Mouse (Mus musculus) embryonic facial prominence, embryonic 14.5 days (tissue): ENCODE data around the gene Pitpna. TPM values are rescaled to one million over a fixed set of nuclear protein-coding genes. Genes with fewer than 3 reads are reported as not detected.

ENCODE experiments used
- ATAC-seq: fragments of 200-750 bp; cut with Nextera tagmentation; 2 replicates; pipeline ENCODE4 v1.8.0; 2017; ENCODE audit warnings: low read depth, moderate number of reproducible peaks, moderate TSS enrichment
- DNase-seq: peaks from one replicate; pipeline ENCODE4 v3.0.0-alpha.2; 2015; ENCODE audit warnings: low spot score
- H3K27ac ChIP-seq: fragments of 300-500 bp; sonication (generic); replicated peaks from 2 replicates; pipeline ENCODE4 v1.5.1; 2014; ENCODE audit warnings: low read depth, mild to moderate bottlenecking, low read length, moderate library complexity
- H3K27me3 ChIP-seq: fragments of 300-500 bp; sonication (generic); replicated peaks from 2 replicates; pipeline ENCODE4 v1.6.1; 2014; ENCODE audit warnings: low read length; ENCODE audit not compliant: control insufficient read depth, insufficient read depth
- H3K36me3 ChIP-seq: fragments of 300-500 bp; sonication (generic); 2 replicates; pipeline ENCODE4 v1.6.1; 2014; ENCODE audit warnings: low read length, mixed read lengths; ENCODE audit not compliant: control insufficient read depth, insufficient read depth
- H3K4me1 ChIP-seq: fragments of 300-500 bp; sonication (generic); 2 replicates; pipeline ENCODE4 v1.6.1; 2014; ENCODE audit warnings: antibody characterized with exemption, low read length; ENCODE audit not compliant: control insufficient read depth, insufficient read depth
- H3K4me2 ChIP-seq: fragments of 300-500 bp; sonication (generic); 2 replicates; pipeline ENCODE4 v1.6.1; 2014; ENCODE audit warnings: low read depth, mild to moderate bottlenecking, low read length, moderate library complexity, mixed read lengths
- H3K4me3 ChIP-seq: fragments of 300-500 bp; sonication (generic); 2 replicates; pipeline ENCODE4 v1.5.1; 2014; ENCODE audit warnings: low read depth, mild to moderate bottlenecking, low read length
- H3K9ac ChIP-seq: fragments of 300-500 bp; sonication (generic); 2 replicates; pipeline ENCODE4 v1.6.1; 2014; ENCODE audit warnings: low read depth, mild to moderate bottlenecking, low read length, moderate library complexity, mixed read lengths
- H3K9me3 ChIP-seq: fragments of 300-500 bp; sonication (generic); 2 replicates; pipeline ENCODE4 v1.6.1; 2016; ENCODE audit warnings: low read length; ENCODE audit not compliant: control insufficient read depth
- WGBS: fragments of 180-500 bp; shearing (Covaris S2); extraction: QIAGEN DNeasy Blood & Tissue Kit; methylation state at CpG from one replicate; pipeline ENCODE4 v1.1.7; 2014; 5-methylcytosine and 5-hydroxymethylcytosine counted together
- polyA plus RNA-seq: library from polyadenylated mRNA; unstranded; fragments of >200 nt; fragmentation: Nextera tagmentation; extraction: Ambion mirVana; gene quantifications from 2 replicates; pipeline ENCODE4 v1.2.1, GENCODE M21; 2014

The Pitpna gene
- polyA plus RNA-seq, 1 experiment from 2014 or later: 86.3 TPM

- Histone ChIP-seq H3K4me1 (peaks cover 8% of the 10 kb centered on the region), H3K9me3 (no peaks in the 10 kb centered on the region), H3K4me3 (no peak overlapping the region), H3K36me3 (peaks cover 58% of the 10 kb centered on the region), H3K9ac (no peak overlapping the region), H3K27me3 (no peaks in the 10 kb centered on the region), H3K27ac (no peak overlapping the region), H3K4me2 (no peak overlapping the region)
- 91% methylated on average over 12 of the region's 12 CpGs for WGBS
- DNase-seq (no peak), ATAC-seq (no peak)
Observed at GRCm38 (mm10) chr11:75660081-75660590, 72.2 kb downstream of the Pitpna start.

- H3K27me3 ChIP-seq: no peaks in the 10 kb centered on the region
- peaks cover 8% of the 10 kb centered on the region for H3K4me1 ChIP-seq
- H3K27ac ChIP-seq: no peak overlapping the region
- no peak overlapping the region for H3K9ac ChIP-seq
- WGBS: 93% methylated on average over 18 of the region's 21 CpGs
- ATAC-seq (no peak), DNase-seq (no peak)
- no peak overlapping the region for H3K4me3 ChIP-seq
- H3K4me2 ChIP-seq: no peak overlapping the region
- peaks cover 69% of the 10 kb centered on the region for H3K36me3 ChIP-seq
- no peaks in the 10 kb centered on the region for H3K9me3 ChIP-seq
Observed at GRCm38 (mm10) chr11:75660941-75661800, 73.3 kb downstream of the Pitpna start.

GRCm38 (mm10) chr11:75662131-75662530, 74.2 kb downstream of the Pitpna start:
- H3K4me2 ChIP-seq: no peak overlapping the region
- peaks cover under 1% of the 10 kb centered on the region; the same call in 1 of the 2 replicates for H3K4me1 ChIP-seq
- H3K27me3 ChIP-seq: no peaks in the 10 kb centered on the region
- ATAC-seq: no peak
- no peak overlapping the region for H3K27ac ChIP-seq
- H3K9ac ChIP-seq: no peak overlapping the region
- WGBS: 88% methylated on average over 7 of the region's 7 CpGs
- H3K36me3 ChIP-seq: peaks cover 78% of the 10 kb centered on the region
- H3K4me3 ChIP-seq: no peak overlapping the region
- no peaks in the 10 kb centered on the region for H3K9me3 ChIP-seq
- DNase-seq: no peak

- Histone ChIP-seq H3K4me1 (no peaks in the 10 kb centered on the region), H3K9me3 (no peaks in the 10 kb centered on the region), H3K9ac (no peak overlapping the region), H3K36me3 (peaks cover 83% of the 10 kb centered on the region), H3K27ac (no peak overlapping the region), H3K4me3 (no peak overlapping the region), H3K27me3 (no peaks in the 10 kb centered on the region), H3K4me2 (no peak overlapping the region)
- DNase-seq (no peak), ATAC-seq (no peak)
- WGBS: 93% methylated on average over 6 of the region's 6 CpGs
Observed at GRCm38 (mm10) chr11:75666296-75666695, 78.4 kb downstream of the Pitpna start.

- no peak overlapping the region for H3K9ac ChIP-seq
- 86% methylated on average over 3 of the region's 3 CpGs for WGBS
- no peaks in the 10 kb centered on the region for H3K9me3 ChIP-seq
- DNase-seq: no peak
- no peak overlapping the region for H3K4me2 ChIP-seq
- no peak overlapping the region for H3K4me3 ChIP-seq
- peaks cover 83% of the 10 kb centered on the region for H3K36me3 ChIP-seq
- H3K27me3 ChIP-seq: no peaks in the 10 kb centered on the region
- no peaks in the 10 kb centered on the region for H3K4me1 ChIP-seq
- ATAC-seq: no peak
- no peak overlapping the region for H3K27ac ChIP-seq
Observed at GRCm38 (mm10) chr11:75668621-75669020, 80.7 kb downstream of the Pitpna start.

GRCm38 (mm10) chr11:75669176-75669852, 81.4 kb downstream of the Pitpna start:
- ATAC-seq (no peak), DNase-seq (no peak)
- H3K4me1 ChIP-seq: no peaks in the 10 kb centered on the region
- peaks cover 84% of the 10 kb centered on the region for H3K36me3 ChIP-seq
- H3K4me2 ChIP-seq: no peak overlapping the region
- H3K4me3 ChIP-seq: no peak overlapping the region
- H3K27me3 ChIP-seq: no peaks in the 10 kb centered on the region
- H3K9ac ChIP-seq: no peak overlapping the region
- no peak overlapping the region for H3K27ac ChIP-seq
- WGBS: 90% methylated on average over 11 of the region's 11 CpGs
- H3K9me3 ChIP-seq: no peaks in the 10 kb centered on the region

GRCm38 (mm10) chr11:75669853-75670200, 81.9 kb downstream of the Pitpna start:
- H3K9me3 ChIP-seq: no peaks in the 10 kb centered on the region
- H3K36me3 ChIP-seq: peaks cover 84% of the 10 kb centered on the region
- no peak overlapping the region for H3K9ac ChIP-seq
- no peaks in the 10 kb centered on the region for H3K4me1 ChIP-seq
- H3K27me3 ChIP-seq: no peaks in the 10 kb centered on the region
- 90% methylated on average over 12 of the region's 12 CpGs for WGBS
- H3K4me3 ChIP-seq: no peak overlapping the region
- H3K4me2 ChIP-seq: no peak overlapping the region
- H3K27ac ChIP-seq: no peak overlapping the region
- no peak for DNase-seq
- ATAC-seq: no peak

- WGBS: 81% methylated on average over 22 of the region's 22 CpGs
- no peak for DNase-seq
- H3K4me3 ChIP-seq: no peak overlapping the region
Observed at GRCm38 (mm10) chr11:75671426-75672180, 83.7 kb downstream of the Pitpna start.

More at GRCm38 (mm10) chr11:75671426-75672180, 83.7 kb downstream of the Pitpna start:
- Histone ChIP-seq H3K9ac (no peak overlapping the region), H3K27ac (no peak overlapping the region), H3K36me3 (peaks cover 68% of the 10 kb centered on the region), H3K27me3 (no peaks in the 10 kb centered on the region), H3K4me1 (no peaks in the 10 kb centered on the region), H3K4me2 (no peak overlapping the region), H3K9me3 (no peaks in the 10 kb centered on the region)
- ATAC-seq: no peak
